In genomic region chr9:113553911-113554310, GRCm38 (mm10) we compare ENCODE assay signal across 16 mouse cellular contexts.
"Had no signal": no experiment of that assay in that cellular context is flagged by ENCODE, and none has a peak within 500 bp of the region (broad histone marks: within the 10 kb centered on the region; RNA-seq: fewer than 3 reads in every experiment).

No protein-coding gene starts in this region.

- DNase-seq: lung, adult 18-20 months; lung, embryonic 14.5 days; lung, postnatal 14 days; lung, postnatal 36 days; right cerebral cortex, postnatal 14 days; thymus, adult 2 months; thymus, postnatal 25 days; thymus, postnatal 4 days had no signal

- H3K36me3 ChIP-seq: midbrain, embryonic 13.5 days; midbrain, embryonic 15.5 days; neural tube, embryonic 12.5 days; stomach, embryonic 15.5 days had no signal

- H3K4me1 ChIP-seq: megakaryocyte, embryonic 14.5 days; midbrain, embryonic 13.5 days; midbrain, embryonic 15.5 days; neural tube, embryonic 12.5 days; stomach, embryonic 15.5 days had no signal

- H3K9me3 ChIP-seq: midbrain, embryonic 13.5 days; midbrain, embryonic 15.5 days; neural tube, embryonic 12.5 days; stomach, embryonic 15.5 days had no signal

- ATAC-seq: midbrain, embryonic 13.5 days; midbrain, embryonic 15.5 days had no signal

- H3K4me2 ChIP-seq: lung, embryonic 14.5 days; midbrain, embryonic 11.5 days; midbrain, embryonic 13.5 days; midbrain, embryonic 15.5 days; neural tube, embryonic 12.5 days; stomach, embryonic 15.5 days had no signal

- H3K4me3 ChIP-seq: megakaryocyte, embryonic 14.5 days; midbrain, embryonic 13.5 days; midbrain, embryonic 15.5 days; neural tube, embryonic 12.5 days; stomach, embryonic 15.5 days had no signal

- H3K27ac ChIP-seq: macrophage; midbrain, embryonic 13.5 days; midbrain, embryonic 15.5 days; neural tube, embryonic 12.5 days; stomach, embryonic 15.5 days; stomach, postnatal 0 days had no signal

- H3K9ac ChIP-seq: lung, embryonic 14.5 days; midbrain, embryonic 13.5 days; midbrain, embryonic 15.5 days; neural tube, embryonic 12.5 days; stomach, embryonic 15.5 days had no signal

- H3K27me3 ChIP-seq: megakaryocyte, embryonic 14.5 days; midbrain, embryonic 13.5 days; midbrain, embryonic 15.5 days; neural tube, embryonic 12.5 days; stomach, embryonic 15.5 days had no signal
